Mouse (Mus musculus): ENCODE data around the gene Ap2s1. TPM values are rescaled to one million over a fixed set of nuclear protein-coding genes. Genes with fewer than 3 reads are reported as not detected.
A peak's percentile ranks its signal among the peaks of the same experiment; 100 is the strongest.
"Not testable (repeated sequence)": the region's sequence is repeated elsewhere in the genome, so short reads cannot be mapped to it uniquely, and the experiment has no call there.

Ap2s1 gene
- total RNA-seq, 2 experiments from 2014 or later: 49.6 to 56.4 TPM

DNA sequence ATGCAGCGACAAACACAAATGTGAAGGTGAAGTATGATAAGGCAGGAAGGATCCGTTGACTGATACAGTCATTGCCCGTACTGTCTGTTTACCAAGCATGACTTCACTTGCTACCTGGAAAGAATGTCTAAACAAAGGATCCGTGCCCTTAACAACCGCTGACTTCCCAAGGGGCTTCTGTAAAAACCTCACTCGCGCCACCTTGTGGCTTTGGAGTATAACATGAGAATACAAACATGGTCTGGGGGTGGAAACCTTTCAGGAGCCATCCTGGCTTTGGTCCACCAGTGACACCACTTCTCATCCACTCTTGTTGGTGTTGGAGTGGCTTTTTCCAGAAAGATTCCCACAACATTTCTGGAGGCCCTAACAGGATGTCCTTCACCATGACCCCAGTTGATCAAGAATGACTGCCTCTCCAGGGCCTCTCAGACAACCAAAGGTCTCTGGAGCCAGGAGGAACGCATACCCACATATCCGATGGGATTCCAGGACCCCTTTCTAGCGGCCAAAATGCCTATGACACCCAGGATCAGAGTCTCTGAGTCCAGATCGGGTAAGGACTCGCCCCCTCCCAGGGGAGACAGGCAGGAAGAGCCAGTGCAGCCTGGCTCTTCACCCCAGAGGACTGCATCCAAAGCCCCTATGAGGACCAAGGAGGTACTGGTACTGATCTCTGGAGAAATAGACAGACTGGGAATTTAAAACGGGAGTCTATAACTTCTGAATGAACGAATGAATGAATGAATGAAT lies 9.4 kb upstream of the Ap2s1 start:
- intact Hi-C loops (cut with DNase I): loop anchor here (1.0 to 10.0 kb wide), 2 partner anchors 100 to 254 kb away; partner anchors contain the start of gene Npas1
- Histone ChIP-seq H3K4me3 (peak overlapping the region; percentile 44), H3K27ac (peak overlapping the region; percentile 58)
- peak; percentile 75 for TF ChIP-seq CTCF (IDR thresholded peaks at IDR 0.05)
- peak; percentile 78 for DNase-seq

DNA sequence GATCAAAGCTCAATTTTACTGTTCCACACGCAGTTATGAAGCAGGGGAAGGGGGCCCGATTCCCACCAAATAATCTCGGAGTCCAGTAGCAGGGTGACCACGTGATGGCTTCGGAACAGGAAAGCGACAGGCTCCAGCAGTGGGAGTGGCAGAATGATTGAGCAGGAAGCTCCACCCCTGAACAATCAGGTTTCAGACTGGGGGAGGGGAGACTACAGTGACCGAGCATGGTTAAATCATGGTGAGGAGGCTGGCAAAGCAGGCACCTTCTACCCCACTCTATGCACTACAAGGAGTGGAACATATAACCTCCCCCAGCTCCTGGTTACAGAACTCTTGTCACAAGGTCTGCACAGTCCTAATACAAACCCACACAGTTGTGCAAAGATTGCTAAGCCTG lies 8.6 kb upstream of the Ap2s1 start:
- H3K27ac ChIP-seq, DNase-seq: not testable (repeated sequence)
- 0 out of 2 replicates have a peak overlapping the region, but pooled peaks have one; percentile 11 for H3K4me3 ChIP-seq
- intact Hi-C loops (cut with DNase I): loop anchor here (10.0 kb wide), 1 partner anchor 255 kb away; the partner anchor contains the start of gene Npas1

DNA sequence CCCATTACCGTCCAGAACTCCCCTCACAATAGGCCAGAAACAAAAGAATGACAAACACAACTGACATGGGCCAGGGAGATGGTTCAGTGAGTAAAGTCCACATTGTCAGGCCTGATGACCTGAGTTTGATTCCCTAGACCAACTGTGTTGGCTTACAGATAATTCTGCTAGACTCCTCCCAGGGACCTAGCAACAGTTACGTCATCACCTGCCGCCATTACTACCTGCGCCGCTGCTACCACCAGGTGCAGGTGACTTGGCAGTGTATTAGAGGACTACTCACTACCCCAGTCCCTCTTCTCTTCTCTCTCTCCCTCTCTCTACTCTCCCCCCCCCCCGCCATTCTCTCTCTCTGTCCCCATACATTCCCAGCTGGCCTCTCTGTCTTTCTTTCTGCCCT lies 7.4 kb upstream of the Ap2s1 start:
- intact Hi-C loops (cut with DNase I): loop anchor here (5.0 kb wide), 1 partner anchor 33 kb away; no protein-coding TSS in a partner anchor
- no peak overlapping the region for H3K27ac ChIP-seq
- no peak for TF ChIP-seq CTCF (IDR thresholded peaks at IDR 0.05)
- no peak for DNase-seq
- no peak overlapping the region for H3K4me3 ChIP-seq

DNA sequence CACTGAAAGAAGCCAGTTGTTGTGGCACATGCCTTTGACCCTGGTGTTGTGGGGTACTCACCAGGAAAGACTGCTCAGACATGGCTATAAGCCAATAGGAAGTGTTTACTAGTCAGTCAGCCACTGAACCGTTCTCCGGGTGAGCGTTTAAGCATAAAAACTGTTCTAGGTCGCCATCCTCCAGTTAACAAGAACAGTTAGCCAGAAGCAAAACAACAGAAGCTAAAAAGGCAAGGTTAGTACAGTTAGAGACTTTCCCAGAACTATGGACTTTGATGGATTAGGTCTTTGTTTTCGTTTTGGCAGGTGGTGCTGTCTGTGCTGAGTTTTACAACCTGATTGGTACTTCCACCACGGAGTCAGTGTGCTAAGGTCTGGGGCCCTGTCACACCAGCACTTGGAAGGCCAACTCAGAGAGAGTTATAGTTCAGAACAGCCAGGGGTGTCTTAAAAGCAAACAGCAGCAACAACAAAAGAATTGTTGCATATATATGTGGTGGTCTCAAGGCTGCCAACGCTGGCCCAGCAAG lies 6.3 kb upstream of the Ap2s1 start:
- Histone ChIP-seq H3K27ac (no peak overlapping the region), H3K4me3 (no peak overlapping the region)
- intact Hi-C loops (cut with DNase I): loop anchor here (5.0 kb wide), 1 partner anchor 35 kb away; no protein-coding TSS in a partner anchor
- TF ChIP-seq CTCF (IDR thresholded peaks at IDR 0.05): no peak
- no peak for DNase-seq

DNA sequence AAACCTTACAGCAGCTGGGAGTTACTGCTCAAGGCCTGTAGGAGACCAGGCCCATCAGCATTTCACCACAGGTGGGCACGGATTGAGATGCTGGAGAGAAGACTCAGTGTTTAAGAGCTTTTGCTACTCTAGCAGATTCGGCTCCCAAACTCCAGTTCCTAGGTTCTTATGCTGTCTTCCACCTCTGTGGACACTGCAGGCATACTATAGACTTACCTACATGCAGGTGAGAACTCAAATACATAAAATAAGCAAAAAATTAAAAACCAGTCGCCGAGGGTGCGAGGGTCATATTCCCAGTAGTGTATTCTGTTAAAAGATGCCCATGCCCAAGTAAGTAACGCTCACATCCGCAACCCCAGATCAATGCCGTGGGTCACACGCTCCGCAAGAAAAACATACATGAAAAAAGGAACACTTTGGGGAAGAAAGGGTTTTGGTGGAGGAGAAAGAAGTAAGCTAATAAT lies 571 bp upstream of the Ap2s1 start:
- no peak for TF ChIP-seq CTCF (IDR thresholded peaks at IDR 0.05)
- peak overlapping the region; percentile 91 for H3K27ac ChIP-seq
- peak overlapping the region; percentile 89 for H3K4me3 ChIP-seq
- intact Hi-C loops (cut with DNase I): no loop called here
- no peak for DNase-seq

DNA sequence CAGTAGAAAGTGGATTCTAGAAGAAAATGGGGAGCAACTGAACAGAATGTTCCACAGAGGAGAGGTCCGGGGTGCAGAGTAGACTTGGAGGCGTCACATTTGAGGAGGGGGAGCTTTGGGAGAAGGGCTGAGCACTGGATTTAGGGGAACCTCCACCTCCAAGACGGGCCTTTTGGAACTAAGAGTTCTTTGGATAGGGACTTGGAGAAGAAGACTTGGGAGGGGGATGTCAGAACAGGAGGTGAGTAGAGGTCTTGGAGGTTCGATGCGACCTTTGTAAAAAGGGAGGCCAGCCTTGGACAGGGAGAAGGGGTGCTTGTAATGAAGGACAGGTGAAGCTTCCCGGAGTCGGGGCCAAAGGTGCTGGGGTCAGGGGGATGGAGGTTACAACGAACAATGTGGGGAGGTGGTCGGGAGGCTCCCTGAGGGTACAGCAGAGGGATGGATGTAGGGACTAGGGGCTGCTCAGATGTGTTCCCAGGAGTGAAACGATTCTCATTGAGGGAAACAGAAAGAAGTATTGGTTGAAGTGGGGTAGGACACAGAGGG lies 920 bp downstream of the Ap2s1 start:
- peak overlapping the region; percentile 91 for H3K27ac ChIP-seq
- peak overlapping the region; percentile 89 for H3K4me3 ChIP-seq
- no peak for DNase-seq
- intact Hi-C loops (cut with DNase I): no loop called here
- TF ChIP-seq CTCF (IDR thresholded peaks at IDR 0.05): no peak

DNA sequence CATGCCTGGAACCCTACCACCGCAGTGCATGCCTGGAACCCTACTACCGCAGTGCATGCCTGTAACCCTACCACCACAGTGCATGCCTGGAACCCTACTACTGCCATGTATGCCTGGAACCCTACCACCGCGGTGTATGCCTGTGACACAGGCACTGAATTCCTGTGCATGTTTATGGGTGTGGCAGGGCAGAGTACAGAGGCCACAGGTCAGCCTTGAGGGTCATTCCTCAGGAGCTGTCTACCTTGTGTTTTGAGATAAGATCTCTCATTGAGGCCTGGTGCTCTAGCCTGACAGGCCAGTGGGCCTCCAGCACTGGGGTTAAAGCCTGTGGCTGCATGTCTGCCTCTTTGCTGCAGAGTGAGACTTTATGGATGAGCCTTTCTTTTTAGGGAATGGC lies 7.2 kb downstream of the Ap2s1 start:
- H3K4me3 ChIP-seq: no peak overlapping the region
- intact Hi-C loops (cut with DNase I): no loop called here
- no peak overlapping the region for H3K27ac ChIP-seq
- no peak for DNase-seq
- TF ChIP-seq CTCF (IDR thresholded peaks at IDR 0.05): no peak

DNA sequence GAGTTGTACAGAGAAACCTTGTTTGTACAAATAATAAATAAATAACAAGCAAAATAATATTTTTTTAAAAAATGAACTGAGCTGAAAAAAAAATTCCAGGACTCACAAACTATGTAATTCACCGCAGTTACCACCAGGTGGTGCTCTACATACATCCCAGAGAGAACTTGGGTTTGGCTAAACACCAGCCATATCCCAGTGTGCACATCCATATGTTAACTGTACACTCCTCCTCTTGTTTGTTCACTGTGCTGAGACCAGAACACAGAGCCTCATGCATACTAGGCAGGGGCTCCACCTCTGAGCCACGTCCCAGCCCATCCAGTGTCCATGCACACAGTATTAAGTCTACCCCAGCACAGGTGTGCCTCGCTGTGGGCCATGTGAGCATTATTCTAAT lies 7.9 kb downstream of the Ap2s1 start:
- DNase-seq: peak; percentile 49
- H3K27ac ChIP-seq: no peak overlapping the region; the same call in 1 of the 2 replicates
- TF ChIP-seq CTCF (IDR thresholded peaks at IDR 0.05): peak; percentile 85
- intact Hi-C loops (cut with DNase I): loop anchor here (1.0 to 2.0 kb wide), 2 partner anchors 63 to 111 kb away; no protein-coding TSS in a partner anchor
- no peak overlapping the region for H3K4me3 ChIP-seq

DNA sequence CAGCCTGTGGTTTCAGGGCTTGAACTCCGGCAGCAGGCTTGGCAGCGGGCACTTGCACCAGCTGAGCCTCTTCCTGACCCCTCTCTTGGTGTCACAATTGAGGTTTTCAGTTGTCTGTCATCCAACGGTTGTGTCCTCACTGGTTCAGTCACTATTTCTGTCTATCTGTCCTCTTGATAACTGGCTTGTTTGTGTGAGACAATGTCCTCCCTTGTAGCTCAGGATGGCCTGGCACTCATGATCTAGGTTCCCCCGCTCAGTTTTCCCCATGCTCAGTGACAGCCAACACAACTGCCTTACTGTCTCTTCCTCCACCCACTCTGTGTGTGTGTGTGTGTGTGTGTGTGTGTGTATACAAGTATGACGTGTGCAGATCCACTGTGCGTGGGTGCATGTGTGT lies 9.4 kb downstream of the Ap2s1 start:
- H3K27ac ChIP-seq: no peak overlapping the region
- intact Hi-C loops (cut with DNase I): loop anchor here (2.0 kb wide), 1 partner anchor 109 kb away; no protein-coding TSS in a partner anchor
- TF ChIP-seq CTCF (IDR thresholded peaks at IDR 0.05): no peak

DNA sequence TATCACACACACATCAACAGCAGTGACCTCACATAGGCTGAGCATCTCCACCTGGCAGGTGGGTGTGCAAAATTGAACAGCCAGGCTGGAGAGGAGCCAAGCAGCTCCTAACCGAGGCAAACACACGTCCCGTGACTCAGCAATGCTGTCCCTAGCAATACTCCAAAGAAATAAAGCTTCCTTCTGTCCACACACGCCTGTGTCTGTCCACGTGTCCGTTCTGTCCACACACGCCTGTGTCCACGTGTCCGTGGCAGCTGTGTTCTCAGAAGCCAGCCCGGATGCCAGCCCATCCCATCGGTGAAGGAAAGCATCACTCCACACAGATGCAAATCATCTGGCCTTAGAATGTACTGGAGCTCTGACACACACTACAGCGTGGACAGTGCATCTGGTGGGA lies 13.8 kb downstream of the Ap2s1 start:
- intact Hi-C loops (cut with DNase I): no loop called here
- Histone ChIP-seq H3K4me3 (no peak overlapping the region), H3K27ac (no peak overlapping the region)
- no peak for TF ChIP-seq CTCF (IDR thresholded peaks at IDR 0.05)
- no peak for DNase-seq

More for the DNA sequence above, 9.4 kb downstream of the Ap2s1 start:
- no peak overlapping the region for H3K4me3 ChIP-seq
- no peak for DNase-seq

DNA sequence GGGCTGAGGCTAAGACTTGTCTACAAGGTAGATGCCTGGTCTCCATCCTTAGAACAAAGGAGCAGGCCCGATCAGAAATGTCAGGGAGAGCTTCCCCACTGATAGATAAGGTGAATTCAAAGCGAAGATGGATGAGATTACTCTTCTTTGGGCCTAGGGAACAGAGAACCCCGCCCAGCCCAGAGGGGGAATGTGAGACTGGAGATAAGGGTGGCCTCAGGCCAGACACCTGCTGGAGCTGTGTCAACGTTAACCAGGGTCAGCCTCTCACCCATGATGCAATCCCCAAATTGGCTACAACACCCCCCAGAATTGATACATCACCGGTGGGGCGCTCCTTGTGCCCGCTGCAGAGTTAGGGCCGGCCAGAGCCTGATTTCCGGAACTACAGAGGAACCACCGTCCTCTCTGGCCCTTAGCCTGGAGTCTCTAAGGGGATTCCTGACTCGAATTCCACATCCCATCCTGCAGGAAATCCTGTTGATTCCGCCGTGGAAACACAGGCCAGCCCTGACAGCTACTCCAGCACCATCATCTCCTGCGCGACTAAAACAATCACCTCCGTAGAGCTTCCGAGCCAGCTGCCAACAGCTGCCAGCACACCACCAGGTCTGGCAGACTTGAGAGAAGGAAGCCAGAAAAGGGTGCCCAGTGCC lies 17.3 kb downstream of the Ap2s1 start:
- Histone ChIP-seq H3K4me3 (no peak overlapping the region), H3K27ac (peak overlapping the region; percentile 53)
- DNase-seq: peak; percentile 39
- intact Hi-C loops (cut with DNase I): no loop called here
- TF ChIP-seq CTCF (IDR thresholded peaks at IDR 0.05): no peak

DNA sequence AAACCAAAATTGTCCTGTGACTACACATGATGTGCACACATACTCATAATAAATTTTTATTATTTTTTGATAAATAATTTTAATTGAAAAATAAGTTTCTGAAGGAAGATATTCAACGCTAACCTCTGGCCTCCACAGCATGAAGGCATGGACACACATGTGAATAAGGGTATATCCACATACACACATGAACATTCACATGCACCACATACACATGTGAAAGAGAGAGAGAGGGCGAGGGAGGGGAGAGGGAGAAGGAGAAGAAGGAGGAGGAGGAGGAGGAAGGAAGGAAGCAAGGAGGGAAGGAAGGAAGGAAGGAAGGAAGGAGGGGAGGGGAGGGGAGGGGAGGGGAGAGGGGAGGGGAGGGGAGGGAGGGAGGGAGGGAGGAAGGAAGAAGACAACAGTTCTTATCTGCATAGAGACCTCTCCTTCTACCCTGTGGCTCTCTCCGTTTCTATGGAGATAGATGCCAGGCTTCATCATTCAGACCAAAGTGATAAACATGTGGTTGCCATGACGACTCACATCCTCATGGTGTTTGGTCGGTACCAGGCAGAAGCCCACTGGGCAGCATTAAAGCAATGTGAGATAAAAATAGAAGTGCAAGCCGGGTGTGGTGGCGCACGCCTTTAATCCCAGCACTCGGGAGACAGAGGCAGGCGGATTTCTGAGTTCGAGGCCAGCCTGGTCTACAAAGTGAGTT lies 20.8 kb downstream of the Ap2s1 start:
- no peak for TF ChIP-seq CTCF (IDR thresholded peaks at IDR 0.05)
- H3K27ac ChIP-seq: no peak overlapping the region

More for the DNA sequence above, 20.8 kb downstream of the Ap2s1 start:
- no peak for DNase-seq
- intact Hi-C loops (cut with DNase I): no loop called here
- no peak overlapping the region for H3K4me3 ChIP-seq

Data from gastrocnemius, adult 2 months (tissue).